Mouse (Mus musculus) cerebellum, adult 2 months (tissue): ENCODE results near the gene Vwa5b1.

Experiments used
- CTCF ChIP-seq: fragments of 200-500 bp; IDR thresholded peaks from 2 replicates; pipeline ENCODE4 v1.5.1; 2011; ENCODE audit warnings: low read depth, mild to moderate bottlenecking, control low read depth, low read length, moderate library complexity, borderline replicate concordance; ENCODE audit not compliant: insufficient read depth
- POLR2A ChIP-seq: fragments of 200-500 bp; IDR thresholded peaks from 2 replicates; pipeline ENCODE4 v1.6.1; 2011; ENCODE audit warnings: low read length, control low read depth, borderline replicate concordance; ENCODE audit not compliant: insufficient read depth

DNA sequence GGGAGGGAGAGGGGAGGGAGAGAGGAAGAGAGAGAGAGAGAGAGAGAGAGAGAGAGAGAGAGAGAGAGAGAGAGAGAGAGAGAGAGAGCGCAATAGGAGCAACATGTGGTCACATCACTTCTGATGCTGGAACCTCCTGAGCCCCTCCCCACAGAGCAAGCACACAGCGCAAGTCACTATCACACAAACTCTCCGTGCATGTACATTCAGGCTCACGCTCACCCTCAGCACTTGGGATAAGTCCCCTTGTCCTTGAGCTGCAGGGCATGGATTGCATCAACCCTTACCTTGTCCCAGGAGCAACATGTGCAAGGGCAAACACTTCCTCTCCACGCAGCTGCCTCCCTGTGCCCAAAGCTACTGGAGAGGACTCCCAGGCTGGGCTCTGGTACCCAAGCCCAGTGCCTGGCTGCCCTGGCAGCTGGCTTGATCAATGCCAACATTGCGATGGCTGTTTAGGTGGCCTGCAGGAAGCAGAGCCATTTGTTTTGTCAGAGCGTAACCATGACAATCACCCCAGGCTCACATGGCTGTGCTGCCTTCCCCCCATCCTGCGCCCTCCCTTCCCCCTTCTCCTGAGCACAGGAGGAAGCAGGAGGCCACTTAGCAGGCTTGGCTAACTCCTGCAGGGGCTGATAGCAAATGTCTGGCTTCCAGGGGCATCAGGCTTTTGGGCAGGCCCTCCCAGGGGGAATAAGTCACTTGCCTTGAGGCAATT, at the start of gene Vwa5b1:
- no peak for TF ChIP-seq CTCF
- no peak for TF ChIP-seq POLR2A
